Mouse (Mus musculus): ENCODE measurements around the gene Jazf1.

Gene Jazf1

DNA sequence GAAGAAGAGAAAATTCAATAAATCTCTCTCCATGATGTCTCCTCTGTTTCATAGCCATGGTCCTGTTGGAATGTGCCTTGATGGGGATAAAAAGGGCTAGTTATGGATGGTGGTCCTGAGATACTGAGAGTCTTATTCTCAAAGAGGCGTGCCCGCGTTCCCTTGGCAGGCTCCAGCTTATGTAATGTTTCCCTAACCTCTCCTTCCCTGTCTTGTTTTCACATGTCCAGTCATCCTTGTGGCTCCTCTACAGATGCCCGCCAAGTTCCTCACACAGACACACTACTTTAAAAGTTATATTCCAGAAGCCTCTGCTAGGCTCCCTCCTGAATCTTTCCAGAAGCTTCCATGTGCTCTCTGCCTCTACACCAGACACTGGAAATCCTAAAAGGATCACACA lies 151.0 kb downstream of the Jazf1 start:
- no peak for DNase-seq (ENCODE audit: extremely low spot score, low spot score)

DNA sequence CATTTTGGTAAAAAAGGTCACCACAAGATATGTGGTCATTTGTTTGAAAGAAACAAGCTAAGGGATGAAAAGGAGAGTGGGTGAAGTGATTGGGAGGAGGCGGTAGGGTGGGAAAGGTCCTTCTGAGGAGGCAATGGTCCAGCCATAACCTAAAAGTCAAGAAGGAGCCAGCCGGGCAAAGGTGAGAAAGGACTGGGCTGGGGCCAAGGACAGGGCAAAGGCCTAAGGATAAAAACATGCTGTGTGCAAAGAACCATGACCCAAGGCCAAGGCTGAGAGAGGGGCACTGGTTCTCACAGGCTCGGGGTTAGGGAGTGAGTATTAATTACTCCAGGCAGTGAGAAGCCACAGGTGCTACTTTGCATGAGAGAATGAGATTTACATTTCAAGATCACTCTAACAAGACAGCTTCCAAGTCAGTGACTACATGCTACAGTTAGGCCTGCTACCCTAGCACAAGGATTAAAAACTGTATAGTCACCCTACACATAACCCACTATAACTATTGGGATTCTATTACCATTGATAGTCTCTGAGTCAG lies 151.5 kb downstream of the Jazf1 start:
- no peak for DNase-seq (ENCODE audit: extremely low spot score, low spot score)

DNA sequence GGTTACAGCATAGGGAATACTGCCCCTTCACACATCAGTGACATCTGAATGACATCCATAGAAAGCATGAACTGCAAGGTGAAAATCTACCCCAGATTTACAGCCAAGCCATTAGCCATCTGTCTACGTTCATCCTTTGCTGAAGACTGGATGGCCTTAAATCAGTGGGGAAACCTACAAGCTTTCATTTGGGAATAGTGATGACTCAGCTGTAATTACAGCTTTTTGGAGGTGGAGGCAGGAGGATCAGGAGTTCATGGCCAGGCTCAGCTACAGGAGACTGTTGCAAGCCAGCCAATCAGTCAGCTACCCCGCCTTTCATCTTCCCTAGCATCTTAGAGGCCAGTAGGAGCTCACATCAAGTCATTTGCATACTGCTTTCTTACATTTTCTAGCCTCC lies 153.5 kb downstream of the Jazf1 start:
- DNase-seq (ENCODE audit: extremely low spot score, low spot score) = no peak

DNA sequence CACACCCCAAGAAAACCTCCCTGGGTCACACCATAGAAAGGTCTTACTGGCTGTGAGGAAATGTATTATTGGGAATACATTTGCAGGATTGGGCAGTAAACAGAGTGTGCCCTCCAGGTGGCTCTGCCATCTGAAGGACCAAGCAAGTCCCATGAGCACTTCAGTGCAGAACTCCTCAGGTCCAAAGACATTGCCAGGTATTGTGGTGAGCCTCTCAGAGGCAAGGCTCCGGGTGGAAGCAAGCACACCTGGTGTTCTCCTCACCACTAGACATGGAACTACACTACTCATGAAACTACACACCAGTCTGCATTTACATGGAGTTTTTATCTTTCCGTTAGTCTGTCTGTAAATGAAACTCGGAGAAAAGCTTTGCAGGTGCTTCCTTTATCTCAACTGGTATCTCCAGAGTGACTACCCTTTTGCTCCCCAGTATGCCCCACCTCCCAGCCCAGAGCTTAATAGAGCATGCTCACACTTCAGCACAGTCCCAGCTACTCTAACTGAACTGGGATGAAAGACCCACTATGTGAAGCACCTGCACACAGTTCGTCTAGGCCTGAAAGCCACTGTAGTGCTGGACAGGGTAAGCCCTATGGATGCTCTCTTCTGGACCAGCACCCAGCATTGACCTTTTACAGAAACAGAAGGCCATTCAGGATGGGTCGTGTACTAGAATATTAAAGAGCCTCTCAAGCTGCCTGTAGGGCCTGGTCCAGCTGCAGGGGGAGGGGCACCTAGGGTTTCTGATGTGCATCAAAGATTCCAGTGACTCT lies 156.1 kb downstream of the Jazf1 start:
- no peak for DNase-seq (ENCODE audit: extremely low spot score, low spot score)

DNA sequence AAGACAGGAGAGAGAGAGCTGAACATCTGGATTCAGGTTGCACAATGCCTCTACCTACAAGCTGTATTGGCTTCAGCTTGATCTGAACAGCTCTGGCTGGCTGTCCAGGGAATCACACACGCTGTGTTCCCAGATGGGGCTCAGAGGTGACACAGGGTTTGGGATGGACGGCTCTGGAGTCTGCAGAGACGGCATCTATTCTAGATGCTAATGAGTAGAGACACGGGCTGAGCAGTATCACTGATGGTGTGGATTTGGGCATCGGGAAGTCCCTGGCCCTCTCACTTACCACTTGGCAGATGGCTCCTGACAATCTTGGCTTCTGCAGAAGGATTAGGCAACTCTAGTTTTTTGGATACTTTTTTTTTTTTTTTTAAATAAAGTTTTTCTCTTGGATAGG lies 161.6 kb downstream of the Jazf1 start:
- no peak for DNase-seq (ENCODE audit: extremely low spot score, low spot score)

DNA sequence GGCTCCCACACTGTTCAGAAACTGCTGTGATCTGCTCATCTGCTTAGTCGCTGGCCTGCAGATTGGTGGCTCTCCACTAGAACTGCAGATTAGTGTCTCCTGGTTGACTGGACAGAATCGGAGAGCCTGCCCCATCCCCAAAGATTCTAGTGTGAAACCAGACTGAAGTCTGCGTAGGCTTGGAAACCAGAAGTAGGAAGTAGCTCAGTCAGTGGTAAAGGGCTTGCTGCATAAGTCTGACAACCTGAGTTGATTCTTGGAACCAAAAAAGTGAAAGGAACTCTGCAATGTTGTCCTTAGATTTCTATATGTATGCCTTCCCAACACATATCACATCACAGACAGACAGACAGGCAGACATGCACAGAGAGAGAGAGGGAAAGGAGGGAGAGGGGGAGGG lies 163.3 kb downstream of the Jazf1 start:
- no peak for DNase-seq (ENCODE audit: extremely low spot score, low spot score)

DNA sequence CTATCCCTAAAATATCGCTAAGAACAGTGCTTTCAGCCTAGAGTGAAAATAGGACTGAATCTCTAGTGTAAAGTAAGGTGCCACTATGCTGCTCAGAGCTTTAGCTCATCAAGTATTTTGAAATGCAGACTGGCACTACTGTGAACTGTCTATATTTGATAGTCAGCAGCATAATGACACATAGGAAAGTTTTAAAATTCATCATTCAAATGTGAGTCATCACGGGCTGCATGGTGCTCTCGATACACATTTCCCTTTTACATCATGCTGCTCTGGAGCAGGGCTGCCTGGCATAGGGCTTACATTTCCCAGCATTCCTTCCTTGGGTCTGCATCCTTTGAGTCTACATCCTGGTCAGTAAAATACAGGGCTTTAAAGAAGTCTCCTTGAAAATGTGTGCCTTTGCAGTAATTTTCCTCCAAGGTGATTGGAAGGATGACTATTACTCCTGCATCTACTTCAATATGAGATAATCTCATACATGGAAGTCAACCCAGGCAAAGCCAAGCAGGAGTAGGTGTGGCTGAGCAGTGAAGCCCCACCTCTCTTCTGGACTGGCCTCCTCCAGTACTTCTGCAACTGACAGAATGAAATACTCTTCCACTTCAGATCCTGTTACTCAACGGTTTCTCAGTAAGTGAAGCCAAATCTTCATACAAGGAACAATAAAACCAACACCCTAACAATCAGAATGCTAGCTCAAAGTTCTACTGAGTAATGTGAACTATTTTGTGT lies 165.0 kb downstream of the Jazf1 start:
- DNase-seq (ENCODE audit: extremely low spot score, low spot score) = no peak

DNA sequence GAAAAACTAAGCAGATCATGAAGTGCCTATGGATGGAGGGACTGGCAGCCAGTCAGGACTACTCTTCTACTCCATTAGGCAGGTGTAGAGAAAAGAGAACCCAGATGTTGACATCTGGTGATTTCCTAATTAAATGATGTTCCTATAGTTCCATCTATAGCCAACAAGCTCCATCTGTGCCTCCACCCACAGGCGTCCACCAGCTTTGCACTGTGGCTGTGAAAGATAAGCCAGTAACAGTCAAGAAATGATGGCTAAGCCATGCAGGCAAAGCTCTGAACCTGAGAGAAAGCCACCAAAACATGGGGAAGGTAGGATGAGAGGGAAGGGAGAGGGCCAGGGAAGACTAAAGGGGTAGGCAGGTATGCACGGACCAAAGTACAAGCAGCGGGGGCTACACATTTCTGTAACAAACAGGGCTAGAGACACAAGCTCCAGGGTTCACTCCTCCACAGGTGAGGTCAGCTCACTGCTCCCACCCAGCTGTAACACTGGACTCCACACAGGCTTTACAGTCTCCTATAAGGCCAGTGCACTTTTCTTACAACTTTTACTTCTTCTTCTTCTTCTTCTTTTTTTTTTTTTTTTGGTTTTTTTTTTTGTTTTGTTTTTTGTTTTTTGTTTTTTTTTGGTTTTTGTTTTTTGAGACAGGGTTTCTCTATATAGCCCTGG lies 168.7 kb downstream of the Jazf1 start:
- DNase-seq (ENCODE audit: extremely low spot score, low spot score) = no peak

DNA sequence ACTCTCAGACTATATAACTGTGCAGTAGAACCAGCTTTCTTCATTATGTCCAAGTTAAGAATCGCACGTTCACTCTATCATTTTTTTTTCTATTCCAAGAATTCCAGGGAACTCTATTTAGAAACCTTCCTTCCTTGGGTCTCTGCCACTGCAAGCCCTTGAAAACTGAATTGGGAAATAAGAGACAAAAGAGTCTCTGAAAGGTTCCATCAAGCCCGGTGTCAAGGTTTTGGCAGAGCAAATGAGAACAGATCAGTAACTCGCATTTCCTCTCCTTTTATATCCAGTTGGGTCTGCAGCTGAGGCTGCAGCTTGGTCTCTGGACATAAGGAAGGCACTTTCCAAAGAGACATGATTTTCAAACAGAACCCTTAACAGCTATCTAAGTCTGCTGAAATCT lies 173.4 kb downstream of the Jazf1 start:
- DNase-seq (ENCODE audit: extremely low spot score, low spot score) = no peak

DNA sequence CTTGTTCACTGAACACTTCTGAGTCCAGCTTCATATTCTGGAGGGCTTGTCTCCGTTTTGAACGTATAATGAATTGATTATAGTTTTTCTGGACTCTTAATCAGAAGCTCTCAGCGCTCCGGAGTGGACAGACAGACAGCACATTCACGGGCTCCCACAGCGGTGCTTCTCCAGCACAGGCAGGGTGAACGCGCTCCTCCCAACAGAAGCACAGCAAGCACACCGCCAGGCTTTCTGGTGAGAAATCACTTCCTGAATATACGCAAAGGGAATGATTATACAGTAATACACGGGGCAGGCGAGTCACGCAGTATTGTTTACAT lies 174.0 kb downstream of the Jazf1 start:
- no peak for DNase-seq (ENCODE audit: extremely low spot score, low spot score)

DNA sequence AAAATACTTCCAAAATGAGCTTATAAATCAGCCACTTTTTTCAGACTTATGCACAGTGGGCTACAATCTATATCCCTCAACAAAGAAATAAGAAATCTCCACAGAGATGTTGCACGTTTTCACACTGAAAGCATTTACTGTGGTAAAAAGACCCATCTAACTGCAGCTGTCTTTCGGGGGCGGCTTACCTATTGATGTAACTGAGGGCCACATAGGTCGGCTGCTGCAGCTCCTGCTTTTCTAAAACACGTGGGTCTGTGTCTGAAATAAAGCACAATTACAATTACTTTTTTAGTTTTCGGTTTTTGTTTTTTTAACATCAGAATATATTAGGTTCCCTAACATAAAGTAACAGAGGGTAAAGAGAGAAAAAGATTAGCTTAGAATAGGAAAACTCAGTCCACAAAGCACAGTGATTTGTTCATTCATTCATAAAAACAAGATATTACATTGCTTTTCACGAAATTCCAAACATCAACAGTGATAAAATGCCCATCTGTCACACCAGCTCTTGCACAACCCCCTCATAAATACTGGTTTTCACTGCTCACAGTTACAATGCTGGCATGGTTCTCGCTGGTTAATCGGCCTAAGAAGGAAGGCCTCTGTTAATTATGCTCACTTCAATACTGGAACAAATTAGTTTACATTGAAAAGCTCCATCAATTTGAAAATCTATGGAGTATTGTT lies 174.5 kb downstream of the Jazf1 start:
- no peak for DNase-seq (ENCODE audit: extremely low spot score, low spot score)

DNA sequence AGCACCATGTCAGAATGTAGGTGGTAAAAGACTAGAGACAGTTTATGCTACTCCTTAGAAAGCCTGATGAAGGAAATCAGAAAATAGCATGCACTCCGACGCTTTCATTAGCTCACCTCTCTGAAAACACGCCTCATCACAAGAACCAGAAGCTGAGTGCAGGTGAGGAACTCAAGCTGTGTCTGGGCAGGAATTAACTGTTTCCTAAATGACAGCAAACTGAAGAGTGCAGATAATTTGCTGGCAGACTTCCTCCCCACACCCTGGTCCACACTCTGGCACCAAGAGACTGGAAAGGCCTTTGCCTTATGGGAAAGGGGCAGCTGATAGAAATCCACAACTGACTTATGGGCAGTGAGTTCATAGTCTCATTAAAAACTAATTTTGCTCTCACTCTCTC lies 175.5 kb downstream of the Jazf1 start:
- no peak for DNase-seq (ENCODE audit: extremely low spot score, low spot score)

DNA sequence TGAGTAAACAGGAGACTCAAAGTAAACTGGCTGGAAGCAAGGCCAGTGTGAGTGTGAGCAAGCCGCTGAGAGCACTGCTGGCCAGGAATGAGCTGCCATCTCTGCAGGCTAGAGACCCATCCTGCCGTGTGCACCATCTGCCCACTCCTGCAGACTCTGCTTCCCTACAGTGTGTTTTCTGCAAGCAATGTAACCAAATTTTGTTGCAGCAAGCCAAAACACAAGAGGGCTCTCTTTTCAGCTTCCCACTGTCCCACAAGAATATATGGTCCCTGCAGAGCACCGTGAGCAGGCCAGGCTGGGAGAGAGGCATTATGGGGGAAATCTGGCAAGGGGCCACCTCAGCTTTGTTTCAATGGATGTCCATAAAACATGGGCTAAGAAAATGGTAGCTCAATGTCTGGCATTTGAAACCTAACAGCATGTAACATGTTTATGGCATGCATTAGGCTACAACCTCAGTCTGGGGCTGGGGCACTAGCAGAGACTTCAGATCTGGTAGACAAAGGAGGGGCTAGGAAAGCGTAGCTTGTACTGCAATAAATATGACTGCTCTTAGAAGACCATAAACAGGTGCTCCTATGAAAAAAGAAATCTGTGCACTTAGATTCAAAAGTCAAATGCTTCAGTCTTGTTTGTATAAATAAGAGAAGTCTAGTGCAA lies 180.8 kb downstream of the Jazf1 start:
- no peak for DNase-seq (ENCODE audit: extremely low spot score, low spot score)

DNA sequence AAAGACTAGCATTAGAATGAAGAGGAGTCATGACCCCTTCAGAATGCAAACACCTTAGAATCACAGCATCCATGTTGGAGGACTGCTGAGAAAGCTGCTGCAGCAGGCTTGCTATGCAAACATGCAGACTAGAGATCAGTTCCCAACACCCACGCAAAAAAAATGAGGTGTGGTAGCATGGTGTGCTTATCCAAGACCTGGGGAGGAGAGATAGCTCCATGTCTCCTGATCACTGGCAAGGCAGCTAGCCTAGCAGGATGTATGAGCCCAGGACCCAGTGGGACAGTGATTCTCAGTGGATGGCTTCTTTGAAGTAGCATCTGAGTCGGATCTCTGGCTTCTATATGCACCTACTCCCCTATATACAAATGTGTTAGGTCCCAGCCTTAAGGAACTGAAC lies 184.7 kb downstream of the Jazf1 start:
- no peak for DNase-seq (ENCODE audit: extremely low spot score, low spot score)

DNA sequence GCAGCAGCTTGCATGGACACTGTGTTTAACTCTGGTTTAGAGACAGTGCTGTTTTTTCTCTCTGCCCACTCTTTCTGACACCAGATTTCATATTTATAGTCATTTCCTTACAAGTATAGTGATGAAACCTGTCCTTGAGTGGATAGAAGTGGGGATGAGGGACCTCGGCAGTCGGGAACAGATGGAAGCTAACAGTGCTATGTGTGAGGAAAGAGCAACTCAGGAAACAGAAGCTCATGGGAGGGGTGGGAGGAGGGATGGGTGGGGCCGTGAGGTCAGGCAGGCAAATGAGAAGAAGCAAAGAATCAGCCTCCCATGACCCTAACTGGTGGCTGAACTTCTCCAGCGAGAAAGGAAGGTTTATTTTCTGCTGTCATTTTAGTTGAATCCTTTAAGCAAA lies 191.3 kb downstream of the Jazf1 start:
- no peak for DNase-seq (ENCODE audit: extremely low spot score, low spot score)

DNA sequence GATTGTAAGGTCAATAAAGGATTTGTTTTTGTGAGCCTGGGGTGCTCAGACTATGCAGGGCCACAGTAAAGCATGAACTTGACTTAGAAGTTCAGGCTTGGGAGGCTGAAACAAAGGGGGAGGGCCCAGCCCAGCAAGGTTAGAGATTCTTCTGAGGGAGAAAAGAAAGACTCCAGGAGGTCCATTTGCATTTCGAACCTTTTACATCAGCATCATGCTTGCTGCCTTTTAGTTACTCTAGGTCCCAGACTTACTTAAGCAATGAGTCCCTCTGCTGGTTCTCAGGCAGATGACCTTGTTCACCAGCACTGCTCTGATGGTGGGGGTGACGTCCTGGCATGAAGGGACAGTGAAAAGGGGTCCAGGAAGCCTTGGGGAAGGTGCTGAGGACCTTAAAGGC lies 197.1 kb downstream of the Jazf1 start:
- DNase-seq (ENCODE audit: extremely low spot score, low spot score) = no peak

DNA sequence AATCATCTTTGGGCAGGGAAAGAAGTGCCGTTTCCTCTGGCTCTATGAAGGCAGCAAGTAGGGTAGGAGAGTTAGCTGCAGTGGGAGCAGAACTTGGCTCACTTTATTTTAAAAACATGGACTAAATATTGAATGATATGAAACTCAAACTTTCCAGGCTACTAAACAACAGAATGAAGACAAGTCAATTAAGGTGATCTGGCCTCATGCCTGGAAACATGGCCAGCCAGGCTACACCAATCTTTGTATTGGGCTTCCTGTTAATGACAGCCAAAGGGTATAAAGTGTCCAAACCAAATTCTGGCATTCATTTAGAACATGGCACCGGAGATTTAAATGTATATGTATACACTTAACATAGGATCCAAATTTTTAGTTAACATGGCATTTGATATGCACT lies 199.2 kb downstream of the Jazf1 start:
- DNase-seq (ENCODE audit: extremely low spot score, low spot score) = no peak

DNA sequence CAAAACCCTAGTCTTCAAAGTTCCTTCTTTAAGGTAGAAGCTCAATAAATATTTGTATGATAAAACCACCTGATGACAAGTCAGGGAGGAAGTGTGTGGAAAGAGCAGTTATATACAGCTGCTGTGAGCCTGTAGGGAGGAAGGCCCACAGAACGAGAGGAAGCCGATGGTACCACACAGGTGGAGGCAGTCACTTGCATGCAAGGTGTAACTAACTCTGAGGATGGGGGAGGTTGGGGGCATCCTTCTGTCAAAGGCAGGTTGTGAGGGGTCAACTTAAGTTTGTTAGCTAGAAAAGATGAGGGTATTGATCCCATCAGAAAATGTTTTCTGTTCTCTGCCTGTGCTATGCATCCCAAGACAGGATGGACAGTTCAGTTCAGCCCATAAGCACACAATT lies 200.1 kb downstream of the Jazf1 start:
- no peak for DNase-seq (ENCODE audit: extremely low spot score, low spot score)

DNA sequence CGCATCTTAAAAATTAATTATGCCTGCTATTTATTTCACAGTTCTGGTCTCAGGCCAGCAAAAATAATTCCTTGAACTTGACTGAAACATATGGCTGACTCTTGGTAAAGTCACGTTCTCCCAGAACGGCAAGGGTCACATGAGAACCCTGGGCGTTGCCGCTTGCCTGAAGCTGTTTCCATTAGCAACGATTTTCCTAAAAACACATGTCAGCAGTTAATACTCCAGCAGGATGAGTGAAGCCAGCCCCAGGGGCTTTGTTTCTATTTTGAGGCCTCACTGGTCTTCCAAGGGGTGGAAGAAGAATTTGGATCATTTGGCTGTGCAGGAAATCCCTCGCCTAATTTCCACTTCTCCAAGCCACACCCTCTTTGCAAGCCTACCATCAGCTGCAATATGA lies 206.5 kb downstream of the Jazf1 start:
- DNase-seq (ENCODE audit: extremely low spot score, low spot score) = no peak

DNA sequence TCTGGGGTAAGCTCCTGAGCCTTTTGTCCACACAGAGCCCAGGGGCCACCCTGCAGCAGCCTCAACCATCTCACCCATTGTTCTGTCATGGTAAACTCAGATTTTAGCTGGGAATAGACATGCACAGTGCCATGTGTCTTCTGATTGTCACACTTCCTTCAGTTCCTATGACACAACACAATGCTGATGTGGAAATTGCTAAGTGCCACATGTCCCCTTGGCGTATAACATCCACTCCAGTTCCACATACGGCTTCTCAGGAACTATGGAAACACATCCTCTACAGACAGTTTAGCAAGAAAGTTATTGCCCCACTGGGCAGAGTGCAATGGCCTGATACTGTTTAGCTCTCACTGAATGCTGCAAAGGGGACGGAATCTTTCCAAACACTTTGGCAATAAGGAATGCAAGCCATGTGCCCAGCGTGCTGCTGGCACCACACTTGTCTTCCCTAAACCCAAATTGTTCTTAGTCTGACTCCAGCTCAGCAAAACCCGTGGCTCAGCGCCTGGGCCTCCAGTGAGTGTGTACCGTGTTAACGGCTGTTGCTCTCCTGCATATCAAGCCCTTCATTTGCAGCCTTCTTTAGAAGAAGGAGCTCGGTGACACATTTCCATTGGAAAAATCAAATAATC lies 207.1 kb downstream of the Jazf1 start:
- no peak for DNase-seq (ENCODE audit: extremely low spot score, low spot score)

DNA sequence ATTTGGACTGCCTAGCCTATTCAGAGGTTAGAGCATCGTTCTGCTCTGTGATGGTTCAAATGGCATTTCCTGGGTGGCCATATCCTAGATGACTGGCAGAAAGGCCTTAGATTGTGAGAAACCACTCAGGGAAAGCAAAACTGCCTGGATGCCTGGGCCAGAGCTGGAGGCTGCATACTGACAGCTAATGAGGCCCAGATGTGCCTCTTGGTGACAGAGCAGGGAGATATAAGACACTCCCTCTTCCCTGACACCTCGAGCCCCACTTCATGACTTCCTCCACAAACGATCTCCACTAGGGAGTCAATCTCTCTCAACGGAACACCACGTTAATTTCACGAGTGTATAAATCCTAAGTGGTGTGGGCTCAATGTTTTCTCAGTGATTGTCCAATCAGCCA lies 207.7 kb downstream of the Jazf1 start:
- DNase-seq (ENCODE audit: extremely low spot score, low spot score) = no peak

Data from neural tube, embryonic 10.5 days (tissue).